Mouse (Mus musculus) layer of hippocampus, adult 9-10 months (tissue): ENCODE measurements around the gene Hdac7.
A peak's percentile ranks its signal among the peaks of the same experiment; 100 is the strongest.

Experiments used
- DNase-seq: peaks from one replicate; pipeline ENCODE4 v3.0.0; 2022; ENCODE audit warnings: low spot score

The Hdac7 gene

GRCm38 (mm10) chr15:97766594-97767279 is 77.6 kb downstream of the Hdac7 start:
- DNase-seq = no peak

- no peak for DNase-seq
Observed at GRCm38 (mm10) chr15:97766194-97766593, 78.1 kb downstream of the Hdac7 start.

GRCm38 (mm10) chr15:97765090-97765794 is 79.1 kb downstream of the Hdac7 start:
- DNase-seq = no peak

GRCm38 (mm10) chr15:97764532-97764931 is 79.8 kb downstream of the Hdac7 start:
- DNase-seq = no peak

GRCm38 (mm10) chr15:97763256-97764049 is 80.8 kb downstream of the Hdac7 start:
- no peak for DNase-seq

- no peak for DNase-seq
Observed at GRCm38 (mm10) chr15:97762733-97763132, 81.6 kb downstream of the Hdac7 start.

- DNase-seq = no peak
Observed at GRCm38 (mm10) chr15:97761438-97761837, 82.9 kb downstream of the Hdac7 start.

GRCm38 (mm10) chr15:97760952-97761351 is 83.3 kb downstream of the Hdac7 start:
- DNase-seq = no peak

- DNase-seq = no peak
Observed at GRCm38 (mm10) chr15:97760006-97760405, 84.3 kb downstream of the Hdac7 start.

- DNase-seq = no peak
Observed at GRCm38 (mm10) chr15:97755361-97755760, 88.9 kb downstream of the Hdac7 start.

GRCm38 (mm10) chr15:97754476-97754875 is 89.8 kb downstream of the Hdac7 start:
- DNase-seq = no peak

GRCm38 (mm10) chr15:97752491-97752890 is 91.8 kb downstream of the Hdac7 start:
- no peak for DNase-seq

GRCm38 (mm10) chr15:97751676-97752075 is 92.6 kb downstream of the Hdac7 start:
- DNase-seq = no peak

GRCm38 (mm10) chr15:97750697-97751096 is 93.6 kb downstream of the Hdac7 start:
- DNase-seq = peak; percentile 48

- DNase-seq = no peak
Observed at GRCm38 (mm10) chr15:97749841-97750240, 94.5 kb downstream of the Hdac7 start.

GRCm38 (mm10) chr15:97749397-97749796 is 94.9 kb downstream of the Hdac7 start:
- no peak for DNase-seq

GRCm38 (mm10) chr15:97748964-97749363 is 95.3 kb downstream of the Hdac7 start:
- no peak for DNase-seq

- DNase-seq = no peak
Observed at GRCm38 (mm10) chr15:97748309-97748708, 96.0 kb downstream of the Hdac7 start.

- DNase-seq = no peak
Observed at GRCm38 (mm10) chr15:97747486-97747885, 96.8 kb downstream of the Hdac7 start.

- no peak for DNase-seq
Observed at GRCm38 (mm10) chr15:97746748-97747147, 97.6 kb downstream of the Hdac7 start.

- no peak for DNase-seq
Observed at GRCm38 (mm10) chr15:97746278-97746677, 98.0 kb downstream of the Hdac7 start.

- no peak for DNase-seq
Observed at GRCm38 (mm10) chr15:97745331-97745730, 99.0 kb downstream of the Hdac7 start.

- no peak for DNase-seq
Observed at GRCm38 (mm10) chr15:97744930-97745329, 99.4 kb downstream of the Hdac7 start.
